Mouse (Mus musculus): ENCODE data around the gene Dda1.
"Not testable (repeated sequence)": the region's sequence is repeated elsewhere in the genome, so short reads cannot be mapped to it uniquely, and the experiment has no call there.

Gene Dda1

DNA sequence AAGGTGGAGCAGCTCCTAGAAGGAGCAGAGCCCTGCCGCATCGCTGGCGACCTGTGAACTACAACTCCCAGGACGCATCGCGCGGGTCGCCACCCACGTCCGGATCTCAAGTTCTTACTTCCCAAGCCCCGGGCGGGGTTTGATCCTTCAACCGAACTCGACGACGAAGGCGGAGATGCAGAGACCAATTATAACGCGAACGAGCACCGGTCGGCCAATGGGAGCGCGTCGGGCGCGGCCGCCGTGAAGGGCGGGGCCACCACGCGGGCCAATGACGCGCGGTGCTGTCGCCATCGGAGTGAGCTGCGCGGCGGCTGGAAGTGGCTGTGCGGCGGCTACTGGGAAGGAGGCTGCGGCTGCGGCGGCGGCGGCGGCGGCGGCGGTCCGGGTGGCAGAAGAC is at the start of gene Dda1:
Dda1 (plus strand) TSS at position 284 of the 400 bp plus-strand sequence.
- peak; percentile 96 for DNase-seq (ENCODE audit: low read depth)

DNA sequence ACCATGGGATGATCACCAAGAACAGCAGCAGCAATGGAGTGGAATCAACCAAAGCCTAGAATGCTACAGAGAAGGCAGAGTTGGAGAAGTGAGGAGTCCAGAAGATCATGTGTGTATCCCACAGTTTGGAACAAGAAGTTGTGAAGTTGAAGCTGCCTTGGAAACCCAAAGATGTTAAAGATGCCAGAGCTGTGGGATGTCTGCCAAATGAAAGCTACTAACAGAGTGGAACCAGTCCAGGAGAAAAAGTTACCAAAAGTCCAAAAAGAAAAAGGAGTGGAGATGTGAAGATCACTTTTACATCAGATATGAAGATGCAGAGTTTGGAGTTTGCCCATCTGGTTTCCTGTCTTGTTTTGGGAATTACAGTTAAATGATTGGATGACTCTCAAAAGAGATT is 46.9 kb upstream of the Dda1 start:
- no peak for DNase-seq (ENCODE audit: low read depth)

- not testable (repeated sequence) for DNase-seq (ENCODE audit: low read depth)
Observed at GRCm38 (mm10) chr8:71432935-71433334, 36.1 kb upstream of the Dda1 start.

GRCm38 (mm10) chr8:71437041-71437440 is 32.0 kb upstream of the Dda1 start:
- DNase-seq (ENCODE audit: low read depth) = no peak

- peak; percentile 60 for DNase-seq (ENCODE audit: low read depth)
Observed at GRCm38 (mm10) chr8:71441404-71441803, 27.6 kb upstream of the Dda1 start.

GRCm38 (mm10) chr8:71445096-71445495 is 23.9 kb upstream of the Dda1 start:
- DNase-seq (ENCODE audit: low read depth) = no peak

DNA sequence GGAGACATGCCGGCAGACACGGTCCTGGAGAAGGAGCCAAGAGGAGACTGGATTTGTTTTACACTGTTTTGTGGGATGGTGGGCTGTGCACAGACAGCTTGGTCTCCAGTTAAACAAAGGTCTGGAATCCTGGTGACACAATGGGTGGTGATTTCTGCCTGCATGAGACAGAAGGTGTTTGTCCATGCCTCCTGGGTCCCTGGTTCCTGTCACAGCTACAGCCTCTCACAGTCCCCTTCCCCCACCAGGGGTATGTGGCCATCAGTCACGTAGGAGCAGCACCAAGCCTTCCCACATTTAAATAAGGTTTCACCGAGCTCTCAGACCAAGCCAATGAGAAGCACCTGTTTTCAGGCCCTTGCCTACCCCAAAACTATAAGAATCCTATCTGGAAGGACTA is 17.7 kb upstream of the Dda1 start:
- DNase-seq (ENCODE audit: low read depth) = no peak

DNA sequence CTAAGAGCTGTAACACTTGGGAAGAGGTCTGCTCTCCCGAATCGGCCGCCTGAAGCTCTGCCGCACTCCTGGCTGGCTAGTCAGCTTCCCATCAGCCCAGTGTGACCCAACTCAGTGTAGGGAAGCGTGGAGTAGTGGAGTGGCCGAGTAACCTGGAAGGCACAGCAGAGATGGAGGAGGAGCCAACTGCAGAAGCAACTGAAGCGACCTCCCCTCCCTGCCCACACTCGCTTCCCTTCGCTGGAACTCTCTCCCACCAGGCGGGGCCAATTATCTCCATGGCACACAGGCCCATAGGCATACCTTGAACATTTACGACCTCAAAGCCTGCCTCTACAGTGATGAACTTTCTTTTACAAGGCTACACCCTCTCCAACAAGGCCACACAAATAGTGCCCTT is 17.2 kb upstream of the Dda1 start:
- no peak for DNase-seq (ENCODE audit: low read depth)

- DNase-seq (ENCODE audit: low read depth) = no peak
Observed at GRCm38 (mm10) chr8:71452669-71453068, 16.3 kb upstream of the Dda1 start.

GRCm38 (mm10) chr8:71454668-71455067 is 14.3 kb upstream of the Dda1 start:
- DNase-seq (ENCODE audit: low read depth) = no peak

DNA sequence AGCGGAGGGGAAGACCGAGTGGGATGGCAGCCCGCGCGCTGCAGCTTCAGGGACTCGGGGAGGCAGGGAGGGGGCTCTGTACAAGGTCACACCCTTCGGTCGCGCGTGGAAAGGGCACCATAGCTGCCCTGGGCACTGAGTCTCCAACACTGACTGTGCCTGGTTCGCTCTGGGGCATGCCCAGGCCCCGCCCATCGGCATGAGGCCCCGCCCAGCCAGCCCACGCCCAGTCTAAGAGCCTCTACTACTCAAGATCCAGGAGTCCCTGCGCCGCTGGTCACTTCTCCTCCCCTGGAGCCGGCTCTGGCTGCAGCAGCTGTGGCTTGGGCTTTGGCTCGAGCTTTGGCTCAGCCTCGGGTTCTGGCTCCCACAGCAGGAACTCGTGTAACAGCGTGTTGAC is 12.1 kb upstream of the Dda1 start:
- DNase-seq (ENCODE audit: low read depth) = no peak

- DNase-seq (ENCODE audit: low read depth) = no peak
Observed at GRCm38 (mm10) chr8:71457659-71458270, 11.2 kb upstream of the Dda1 start.

DNA sequence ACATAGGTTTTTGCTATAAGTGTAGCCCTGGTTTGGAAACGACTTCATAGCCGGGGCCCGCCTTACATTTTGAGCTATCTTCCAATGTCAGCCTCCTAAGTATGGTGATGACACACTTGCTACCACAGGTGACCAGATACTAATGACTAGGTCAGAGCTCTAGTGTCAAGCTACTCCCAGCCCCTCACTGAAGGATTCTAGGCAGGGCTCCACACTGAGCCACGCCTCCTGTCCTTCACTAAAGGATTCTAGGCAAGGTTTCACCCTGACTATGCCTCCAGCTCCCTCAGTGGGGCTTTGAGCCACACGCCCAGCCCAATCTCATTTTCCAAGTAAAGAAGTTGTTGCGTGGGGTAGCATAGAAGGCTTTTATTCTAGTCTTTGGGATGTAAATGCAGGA is 8.3 kb upstream of the Dda1 start:
- DNase-seq (ENCODE audit: low read depth) = no peak

GRCm38 (mm10) chr8:71461152-71461840 is 7.7 kb upstream of the Dda1 start:
- no peak for DNase-seq (ENCODE audit: low read depth)

DNA sequence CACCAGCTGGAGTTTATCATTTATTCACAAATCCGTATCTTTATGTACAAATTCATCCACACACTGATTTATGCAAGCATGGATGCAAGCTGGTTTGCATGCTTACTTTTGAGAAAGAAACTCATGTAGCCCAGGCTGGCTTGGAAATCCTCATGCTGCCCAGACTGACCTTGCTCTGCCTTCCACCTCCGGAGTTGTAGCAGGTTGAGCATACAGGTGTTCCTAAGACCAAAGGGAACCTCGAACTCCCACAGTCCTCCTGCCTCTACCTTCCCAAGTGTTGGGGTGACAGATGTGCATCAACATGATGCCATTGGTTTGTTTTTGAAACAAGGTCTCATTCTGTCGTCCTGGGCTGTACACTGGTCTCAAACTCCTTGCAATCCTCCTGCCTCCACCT is 6.8 kb upstream of the Dda1 start:
- no peak for DNase-seq (ENCODE audit: low read depth)

- no peak for DNase-seq (ENCODE audit: low read depth)
Observed at GRCm38 (mm10) chr8:71462786-71463185, 6.2 kb upstream of the Dda1 start.

GRCm38 (mm10) chr8:71463188-71464033 is 5.6 kb upstream of the Dda1 start, which contains the start of gene Abhd8:
Abhd8 (minus strand) TSS chr8:71463655.
- DNase-seq (ENCODE audit: low read depth) = peak; percentile 86

DNA sequence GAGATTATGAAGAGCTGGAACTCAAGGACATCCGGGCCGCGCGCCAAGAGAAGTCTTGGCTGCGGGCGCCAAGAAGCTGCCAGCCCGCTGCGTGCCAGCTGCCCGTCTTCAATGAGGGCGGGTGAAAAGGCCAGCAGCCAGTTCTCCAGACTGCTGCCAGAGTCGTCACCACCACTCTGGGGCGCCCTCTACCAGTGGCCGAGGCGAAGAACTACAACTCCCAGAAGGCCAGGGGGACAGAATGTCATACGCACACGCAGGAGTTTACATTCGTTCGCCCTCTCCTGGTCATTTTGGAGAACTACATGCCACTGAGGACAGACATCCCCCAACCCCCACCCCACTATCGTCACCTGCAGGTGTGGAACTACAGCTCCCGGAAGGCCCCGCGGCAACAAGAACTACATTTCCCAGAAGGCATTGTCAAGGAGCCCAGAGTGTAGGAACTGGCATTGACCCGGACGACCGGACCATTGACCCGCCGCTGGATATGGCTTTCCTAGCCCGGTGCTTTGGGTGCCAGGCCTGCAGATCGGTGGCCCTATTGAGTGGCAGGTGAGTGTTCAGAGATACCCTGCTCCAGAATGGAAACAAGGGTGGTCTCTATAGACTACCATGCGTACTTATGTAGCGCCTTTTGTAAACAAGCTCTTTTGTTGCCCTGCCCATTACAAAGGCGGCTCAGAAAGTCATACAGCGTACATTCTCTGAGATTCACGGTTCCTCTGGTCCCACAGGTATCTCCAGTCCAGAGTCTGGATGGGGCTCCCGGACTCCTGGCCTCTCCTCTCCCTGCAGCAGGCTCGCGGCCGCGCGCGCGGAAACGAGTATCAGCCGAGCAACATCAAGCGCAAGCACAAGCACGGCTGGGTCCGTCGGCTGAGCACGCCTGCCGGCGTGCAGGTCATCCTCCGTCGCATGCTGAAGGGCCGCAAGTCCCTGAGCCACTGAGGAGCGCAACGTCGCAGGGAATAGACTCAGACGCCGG is 4.2 kb upstream of the Dda1 start, which contains the start of gene Mrpl34:
Mrpl34 (plus strand) TSS at position 447 of the 988 bp plus-strand sequence.
- DNase-seq (ENCODE audit: low read depth) = peak; percentile 100

DNA sequence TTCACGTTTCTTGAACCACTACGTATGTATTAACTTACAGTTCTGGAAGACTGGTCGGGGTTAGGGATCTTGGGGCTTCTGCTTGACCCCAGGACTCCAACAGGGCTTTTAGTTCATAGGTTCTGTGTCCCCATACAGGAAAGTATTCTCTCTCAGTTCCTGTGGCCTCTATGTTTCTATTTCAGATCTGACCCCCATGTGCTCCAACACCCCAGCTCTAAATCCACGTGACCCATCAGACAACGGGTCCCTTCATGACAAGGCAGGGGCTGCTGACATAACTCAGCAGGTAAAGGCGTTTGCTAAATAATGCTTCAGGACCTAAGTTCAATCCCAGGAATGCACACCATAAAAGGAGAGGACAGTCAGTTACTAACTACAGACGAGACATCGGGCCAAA is 3.3 kb upstream of the Dda1 start:
- DNase-seq (ENCODE audit: low read depth) = no peak

DNA sequence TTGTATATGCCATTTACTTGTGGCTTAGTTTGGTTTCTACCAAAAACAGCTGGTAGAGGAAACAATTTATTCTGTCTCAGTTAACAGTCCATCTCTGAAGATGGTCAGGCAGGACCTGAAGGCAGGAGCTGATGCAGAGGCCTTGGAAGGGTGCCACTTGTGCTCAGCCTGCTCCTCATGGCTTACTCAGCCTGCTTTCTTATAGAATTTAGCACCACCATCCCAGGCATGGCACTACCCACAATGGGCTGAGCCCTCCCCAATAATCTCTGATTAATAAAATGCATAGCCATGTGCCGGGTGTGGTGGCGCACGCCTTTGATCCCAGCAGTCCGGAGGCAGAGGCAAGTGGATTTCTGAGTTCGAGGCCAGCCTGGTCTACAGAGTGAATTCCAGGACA is 2.8 kb upstream of the Dda1 start:
- no peak for DNase-seq (ENCODE audit: low read depth)

DNA sequence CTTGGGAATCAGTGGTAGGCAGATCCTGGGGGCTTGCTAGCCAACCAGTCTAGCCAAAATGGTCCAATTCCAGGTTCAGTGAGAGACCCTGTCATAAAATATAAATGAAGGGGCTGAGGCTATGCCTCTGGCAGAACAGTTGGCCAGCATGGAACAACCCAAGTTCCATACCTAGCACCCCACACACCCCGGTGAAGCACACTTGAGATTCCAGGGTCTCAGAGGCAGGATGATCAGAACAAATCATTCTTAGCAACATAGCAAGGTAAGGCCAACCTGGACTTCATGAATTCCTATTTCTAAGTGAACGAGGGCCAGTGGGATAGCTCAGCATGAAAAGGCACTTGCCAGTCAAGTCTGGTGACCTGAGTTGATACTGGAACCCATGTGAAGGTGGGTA is 1.8 kb upstream of the Dda1 start:
- DNase-seq (ENCODE audit: low read depth) = no peak

- DNase-seq (ENCODE audit: low read depth) = no peak
Observed at GRCm38 (mm10) chr8:71468001-71468400, 998 bp upstream of the Dda1 start.

Data from c-Kit-positive CD71-negative TER-119-negative erythroid progenitor cells, embryonic 14.5 days (primary cell).